Mouse (Mus musculus) lung, postnatal 0 days (tissue): ENCODE measurements at regions not wholly inside any gene's neighbourhood (a gene's known extent, or its start where the extent isn't known, plus 50 kb on each side); places are given as distances from the start of the nearest gene placed in this dataset.

ENCODE experiments used
- CTCF ChIP-seq: IDR thresholded peaks from 2 replicates; pipeline ENCODE4 v1.5.1; 2016; ENCODE audit warnings: antibody characterized with exemption, mild to moderate bottlenecking
- EP300 ChIP-seq: IDR thresholded peaks from 2 replicates; pipeline ENCODE4 v1.6.1; 2016; ENCODE audit warnings: antibody characterized with exemption, mild to moderate bottlenecking, control low read depth

GRCm38 (mm10) chr10:118991213-118991612 is 121.2 kb upstream of the Dyrk2 start:
- TF ChIP-seq CTCF: no peak
- no peak for TF ChIP-seq EP300
